Mouse (Mus musculus): ENCODE measurements around the gene Pik3c2b.
"Not testable (repeated sequence)": the region's sequence is repeated elsewhere in the genome, so short reads cannot be mapped to it uniquely, and the experiment has no call there.

- TF ChIP-seq CTCF (IDR thresholded peaks at IDR 0.05; ENCODE audit: control insufficient read depth, insufficient read depth, insufficient read length); MAX (IDR thresholded peaks at IDR 0.05); USF1 (IDR thresholded peaks at IDR 0.05; ENCODE audit: low read depth); MYOD1 (IDR thresholded peaks at IDR 0.05; ENCODE audit: control insufficient read depth, insufficient read length, low read depth); MYOG (IDR thresholded peaks at IDR 0.05; ENCODE audit: control insufficient read depth, extremely low read depth, insufficient read length); CEBPB (IDR thresholded peaks at IDR 0.05; ENCODE audit: low read depth): not testable (repeated sequence)
These were observed 23.5 kb upstream of the Pik3c2b start for GRCm38 (mm10) chr1:133021971-133022370.

Data from C2C12 (cell line).